Mouse (Mus musculus): ENCODE measurements around the gene Mpl. TPM values are rescaled to one million over a fixed set of nuclear protein-coding genes. Genes with fewer than 3 reads are reported as not detected.

Gene Mpl
- polyA plus RNA-seq, 1 experiment from 2014 or later, result 0.19 TPM

GRCm38 (mm10) chr4:118398400-118398799, 58.9 kb downstream of the Mpl start:
- Histone ChIP-seq H3K36me3 (peaks cover 96% of the 10 kb centered on the region), H3K27me3 (no peaks in the 10 kb centered on the region), H3K4me3 (replicated peaks) (no peak overlapping the region), H3K27ac (no peak overlapping the region), H3K9me3 (no peaks in the 10 kb centered on the region), H3K4me1 (replicated peaks) (no peaks in the 10 kb centered on the region), H3K4me2 (replicated peaks) (no peak overlapping the region), H3K9ac (replicated peaks) (no peak overlapping the region)
- WGBS, result 94% methylated on average over 6 of the region's 6 CpGs
- no peak for ATAC-seq

GRCm38 (mm10) chr4:118396433-118396832, 60.9 kb downstream of the Mpl start:
- ATAC-seq, result no peak
- WGBS, result 84% methylated on average over 3 of the region's 3 CpGs
- Histone ChIP-seq H3K27ac (no peak overlapping the region), H3K4me1 (replicated peaks) (no peaks in the 10 kb centered on the region), H3K9ac (replicated peaks) (no peak overlapping the region), H3K36me3 (peaks cover 98% of the 10 kb centered on the region), H3K4me3 (replicated peaks) (no peak overlapping the region), H3K27me3 (no peaks in the 10 kb centered on the region), H3K9me3 (no peaks in the 10 kb centered on the region), H3K4me2 (replicated peaks) (no peak overlapping the region)

- peaks cover 98% of the 10 kb centered on the region for H3K36me3 ChIP-seq
- no peak overlapping the region for H3K4me3 ChIP-seq (replicated peaks)
- no peaks in the 10 kb centered on the region for H3K9me3 ChIP-seq
- 90% methylated on average over 4 of the region's 4 CpGs for WGBS
- H3K9ac ChIP-seq (replicated peaks), result no peak overlapping the region
- H3K4me2 ChIP-seq (replicated peaks), result no peak overlapping the region
- no peak overlapping the region for H3K27ac ChIP-seq
- H3K4me1 ChIP-seq (replicated peaks), result no peaks in the 10 kb centered on the region
- ATAC-seq, result no peak
- no peaks in the 10 kb centered on the region for H3K27me3 ChIP-seq
These were observed 62.0 kb downstream of the Mpl start for GRCm38 (mm10) chr4:118395289-118395688.

- Histone ChIP-seq H3K27ac (no peak overlapping the region), H3K4me3 (replicated peaks) (no peak overlapping the region), H3K4me1 (replicated peaks) (no peaks in the 10 kb centered on the region), H3K27me3 (no peaks in the 10 kb centered on the region), H3K9me3 (no peaks in the 10 kb centered on the region), H3K4me2 (replicated peaks) (no peak overlapping the region), H3K36me3 (peaks cover 98% of the 10 kb centered on the region), H3K9ac (replicated peaks) (no peak overlapping the region)
- WGBS, result 96% methylated on average over 6 of the region's 6 CpGs
- ATAC-seq, result no peak
These were observed 62.8 kb downstream of the Mpl start for GRCm38 (mm10) chr4:118394505-118394904.

Other genes starting within 250 kb of the Mpl start
- 80.3 and 91.8 TPM in 2 replicates for gene Ptprf, start 166.1 kb downstream of the Mpl start, polyA plus RNA-seq (2015; fragmentation: Nextera tagmentation; extraction: Ambion mirVana)
- 11.0 and 11.4 TPM in 2 replicates for gene Szt2, start 48.2 kb downstream of the Mpl start, polyA plus RNA-seq (2015; fragmentation: Nextera tagmentation; extraction: Ambion mirVana)
- gene Med8, start 48.2 kb downstream of the Mpl start, polyA plus RNA-seq (2015; fragmentation: Nextera tagmentation; extraction: Ambion mirVana), result 124 and 130 TPM in 2 replicates
- gene Elovl1, start 29.4 kb downstream of the Mpl start, polyA plus RNA-seq (2015; fragmentation: Nextera tagmentation; extraction: Ambion mirVana), result 25.8 and 25.9 TPM in 2 replicates
- gene Cdc20, start 20.2 kb downstream of the Mpl start, polyA plus RNA-seq (2015; fragmentation: Nextera tagmentation; extraction: Ambion mirVana), result 105 TPM in 2 replicates
- gene Tie1, start 32.5 kb upstream of the Mpl start, polyA plus RNA-seq (2015; fragmentation: Nextera tagmentation; extraction: Ambion mirVana), result 13.7 and 14.4 TPM in 2 replicates
- 0.16 TPM in 1 of 2 replicates, not detected in the other for gene 2610528J11Rik, start 69.5 kb upstream of the Mpl start, polyA plus RNA-seq (2015; fragmentation: Nextera tagmentation; extraction: Ambion mirVana)
- 0.22 TPM in 1 of 2 replicates, not detected in the other for gene Tmem125, start 86.5 kb upstream of the Mpl start, polyA plus RNA-seq (2015; fragmentation: Nextera tagmentation; extraction: Ambion mirVana)
- gene Cfap57, start 163.3 kb upstream of the Mpl start, polyA plus RNA-seq (2015; fragmentation: Nextera tagmentation; extraction: Ambion mirVana), result 1.5 and 1.6 TPM in 2 replicates
- 121 and 128 TPM in 2 replicates for gene Ebna1bp2, start 163.3 kb upstream of the Mpl start, polyA plus RNA-seq (2015; fragmentation: Nextera tagmentation; extraction: Ambion mirVana)
- gene Olfr62, start 201.4 kb upstream of the Mpl start, polyA plus RNA-seq (2015; fragmentation: Nextera tagmentation; extraction: Ambion mirVana), result not detected in 2 replicates
- not detected in 2 replicates for gene Olfr1342, start 235.2 kb upstream of the Mpl start, polyA plus RNA-seq (2015; fragmentation: Nextera tagmentation; extraction: Ambion mirVana)
- gene Olfr1341, start 246.0 kb upstream of the Mpl start, polyA plus RNA-seq (2015; fragmentation: Nextera tagmentation; extraction: Ambion mirVana), result not detected in 2 replicates